Mouse (Mus musculus) C2C12 (cell line): ENCODE measurements around the gene Gpx4.

Source experiments
- CTCF ChIP-seq: IDR thresholded peaks from one replicate; pipeline ENCODE4 v1.5.1; 2011; ENCODE audit not compliant: control insufficient read depth, insufficient read depth, insufficient read length
- MYOD1 ChIP-seq: IDR thresholded peaks from one replicate; pipeline ENCODE4 v1.6.1; 2011; ENCODE audit warnings: low read depth; ENCODE audit not compliant: control insufficient read depth, insufficient read length
- MYOG ChIP-seq: IDR thresholded peaks from one replicate; pipeline ENCODE4 v1.6.1; 2011; ENCODE audit not compliant: control insufficient read depth, insufficient read length; ENCODE audit errors: extremely low read depth
- USF1 ChIP-seq: IDR thresholded peaks from one replicate; pipeline ENCODE4 v1.6.1; 2011; ENCODE audit warnings: low read depth, mild to moderate bottlenecking, control low read depth, moderate library complexity

DNA sequence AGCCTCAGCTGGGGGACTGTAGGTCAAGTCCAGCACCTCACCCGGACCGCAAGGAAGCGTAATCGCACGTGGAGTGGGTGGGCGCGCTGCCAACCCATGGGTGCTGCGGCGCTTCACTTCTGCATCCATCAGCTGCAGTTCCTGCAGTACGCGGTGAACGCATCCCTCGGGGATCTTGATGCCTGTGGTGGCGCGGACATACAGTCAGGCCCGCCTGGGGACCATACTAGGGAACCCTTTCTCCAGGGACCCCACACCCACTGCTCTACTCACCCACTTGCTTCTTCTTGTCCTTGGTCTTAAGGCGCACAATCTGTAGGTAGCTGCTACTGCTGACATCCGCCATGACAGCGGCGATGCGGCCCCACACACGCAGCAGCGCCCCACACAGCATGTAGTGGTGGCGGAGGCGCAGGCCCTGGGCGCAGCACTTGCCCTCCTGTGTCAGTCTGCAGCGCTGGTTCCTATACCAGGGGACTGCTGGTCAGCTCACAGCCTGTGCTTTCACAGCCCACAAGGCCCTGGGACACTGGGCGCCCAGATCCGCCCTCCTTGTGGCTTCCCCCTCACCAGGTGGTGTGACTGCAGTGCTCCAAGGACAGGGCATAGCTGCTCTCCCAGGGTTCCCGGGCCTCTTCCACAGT lies 10.8 kb downstream of the Gpx4 start:
- no peak for TF ChIP-seq MYOD1
- no peak for TF ChIP-seq CTCF
- TF ChIP-seq USF1 = no peak
- no peak for TF ChIP-seq MYOG
